Mouse (Mus musculus) cerebellum, adult 11 months (tissue): Measurements from ENCODE around the gene Aamp.

Experiments
- DNase-seq: peaks from one replicate; pipeline ENCODE4 v3.0.0; 2022

The Aamp gene

GRCm38 (mm10) chr1:74235938-74236589, 48.5 kb downstream of the Aamp start, which contains the start of gene Arpc2:
TSS of gene Arpc2 (plus strand) at chr1:74236084.
- DNase-seq: peak; percentile 96

DNA sequence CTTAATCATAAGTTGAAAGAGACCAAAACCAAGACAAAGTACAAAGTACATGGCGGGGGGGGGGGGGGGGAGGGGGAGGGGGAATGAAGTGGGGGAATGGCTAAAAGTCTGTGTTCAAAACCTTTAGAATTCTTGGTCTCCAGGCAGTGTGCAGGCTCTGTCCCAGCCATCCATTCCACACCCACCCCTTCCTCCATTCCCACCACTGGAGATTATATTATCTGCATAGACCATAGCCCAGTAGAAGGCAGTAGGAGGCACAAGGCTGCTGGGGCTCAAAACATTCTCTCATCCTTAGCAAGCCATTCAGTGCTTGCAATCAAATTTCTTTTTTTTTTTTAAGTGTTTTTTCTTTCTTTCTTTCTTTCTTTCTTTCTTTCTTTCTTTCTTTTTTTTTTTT, 53.5 kb downstream of the Aamp start:
- DNase-seq: no peak

GRCm38 (mm10) chr1:74229942-74230341, 54.6 kb downstream of the Aamp start:
- DNase-seq: no peak
